Mouse (Mus musculus) naive thymus-derived CD4-positive, alpha-beta T cell, adult 2 months (primary cell): ENCODE results near the gene Gm5129.
"Not testable (repeated sequence)": the region's sequence is repeated elsewhere in the genome, so short reads cannot be mapped to it uniquely, and the experiment has no call there.

ENCODE experiments used
- DNase-seq: peaks from one replicate; pipeline ENCODE4 v3.0.0-alpha.2; 2011; ENCODE audit warnings: low read depth

Gm5129 gene

GRCm38 (mm10) chr5:29735557-29736061, at the start of gene Gm5129, which contains the start of gene Dnajb6:
Gene Gm5129 (minus strand): TSS chr5:29735936.
Gene Dnajb6 (plus strand): TSS chr5:29735688.
- DNase-seq = peak; percentile 97

GRCm38 (mm10) chr5:29784906-29785305, 49.2 kb upstream of the Gm5129 start:
- DNase-seq = not testable (repeated sequence)

- DNase-seq = no peak
These were observed 46.5 kb upstream of the Gm5129 start for GRCm38 (mm10) chr5:29782261-29782660.

DNA sequence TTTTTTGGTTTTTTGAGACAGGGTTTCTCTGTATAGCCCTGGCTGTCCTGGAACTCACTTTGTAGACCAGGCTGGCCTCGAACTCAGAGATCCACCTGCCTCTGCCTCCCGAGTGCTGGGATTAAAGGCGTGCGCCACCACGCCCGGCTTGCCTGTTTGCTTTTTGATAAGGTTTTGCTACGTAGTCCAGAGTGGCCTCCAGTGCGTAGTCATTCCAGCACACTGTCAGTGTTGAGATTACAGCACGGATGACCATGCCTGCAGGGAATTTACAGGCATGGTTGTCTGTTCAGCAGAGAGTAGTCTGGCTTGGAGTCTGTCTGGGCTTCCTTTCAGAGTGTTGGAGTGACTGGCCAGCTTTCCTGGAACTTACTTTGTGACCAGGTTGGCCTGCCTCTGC, 44.0 kb upstream of the Gm5129 start:
- not testable (repeated sequence) for DNase-seq

DNA sequence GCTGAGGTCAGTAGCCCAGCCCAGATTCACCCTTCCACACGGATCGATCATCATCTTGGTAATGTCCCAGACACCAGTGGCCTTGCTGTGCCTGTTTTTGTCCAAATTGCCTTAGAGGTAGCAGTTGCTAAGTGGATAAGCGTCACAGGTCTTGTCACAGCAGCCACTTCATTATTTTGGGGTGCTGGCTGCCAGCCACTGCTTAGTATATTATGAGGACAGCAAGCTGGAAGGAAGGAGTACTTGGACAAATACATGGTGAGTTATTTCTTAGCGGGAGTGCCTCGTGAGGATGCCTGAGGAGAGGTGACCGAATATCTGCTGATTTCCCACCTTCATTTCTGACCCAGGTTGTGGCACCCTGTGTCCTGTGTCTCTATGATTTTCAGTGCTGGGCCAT, 42.3 kb upstream of the Gm5129 start:
- DNase-seq = no peak

DNA sequence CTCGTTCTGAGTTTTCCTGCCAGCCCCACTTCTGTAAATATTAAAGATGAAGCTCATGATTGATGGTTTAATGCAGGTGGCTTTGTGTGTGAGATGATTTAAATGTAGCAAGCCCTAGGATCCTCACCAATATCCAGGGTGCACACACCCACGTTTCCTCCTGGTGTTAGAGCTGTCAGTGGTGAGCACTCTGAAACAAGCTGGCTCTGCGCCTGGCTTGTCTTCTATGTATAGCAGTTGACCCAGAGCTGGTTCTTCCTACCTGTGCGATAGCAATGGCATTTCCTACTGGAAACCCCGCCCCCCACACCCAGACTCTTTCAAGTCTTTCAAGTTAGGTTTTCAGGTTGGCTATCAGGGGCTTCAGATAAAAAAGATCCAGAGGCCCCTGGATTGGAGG, 39.7 kb upstream of the Gm5129 start:
- no peak for DNase-seq

GRCm38 (mm10) chr5:29773460-29774150, 37.9 kb upstream of the Gm5129 start:
- DNase-seq = no peak

DNA sequence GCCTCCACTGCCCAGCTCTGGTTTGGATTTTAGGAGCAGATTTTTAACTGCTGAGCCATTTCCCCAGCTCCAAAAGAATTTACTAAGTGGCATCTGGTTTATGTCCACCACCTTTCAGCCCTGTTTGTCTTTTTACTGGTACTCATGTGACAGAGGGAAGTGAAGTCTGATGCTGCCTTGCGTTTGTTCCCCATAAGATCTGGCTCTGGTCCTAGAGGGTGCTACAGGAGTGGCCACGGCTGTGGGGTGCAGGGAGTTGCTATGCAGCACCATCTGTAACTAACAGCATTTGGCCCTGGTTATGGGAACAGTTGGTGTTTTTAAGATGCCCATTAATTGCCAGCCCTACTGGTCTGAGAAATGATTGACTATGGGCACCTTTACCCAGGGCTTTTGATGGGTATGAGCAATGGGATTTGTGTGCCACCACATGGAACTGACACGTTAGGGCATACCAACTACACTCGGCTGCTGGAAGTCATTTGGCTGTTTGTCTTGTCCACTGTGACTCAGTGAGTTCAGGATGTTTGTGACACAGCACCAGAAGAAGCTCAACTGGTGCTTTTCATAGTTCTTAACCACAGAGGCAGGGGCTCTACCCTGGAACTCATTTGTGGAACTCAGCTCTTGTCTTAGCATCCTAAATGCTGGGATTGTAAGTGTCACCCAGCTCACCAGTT, 37.1 kb upstream of the Gm5129 start:
- DNase-seq = no peak

GRCm38 (mm10) chr5:29772038-29772437, 36.3 kb upstream of the Gm5129 start:
- no peak for DNase-seq

GRCm38 (mm10) chr5:29770935-29771334, 35.2 kb upstream of the Gm5129 start:
- no peak for DNase-seq

- no peak for DNase-seq
These were observed 23.6 kb upstream of the Gm5129 start for GRCm38 (mm10) chr5:29759318-29759717.

GRCm38 (mm10) chr5:29752894-29753293, 17.2 kb upstream of the Gm5129 start:
- no peak for DNase-seq

DNA sequence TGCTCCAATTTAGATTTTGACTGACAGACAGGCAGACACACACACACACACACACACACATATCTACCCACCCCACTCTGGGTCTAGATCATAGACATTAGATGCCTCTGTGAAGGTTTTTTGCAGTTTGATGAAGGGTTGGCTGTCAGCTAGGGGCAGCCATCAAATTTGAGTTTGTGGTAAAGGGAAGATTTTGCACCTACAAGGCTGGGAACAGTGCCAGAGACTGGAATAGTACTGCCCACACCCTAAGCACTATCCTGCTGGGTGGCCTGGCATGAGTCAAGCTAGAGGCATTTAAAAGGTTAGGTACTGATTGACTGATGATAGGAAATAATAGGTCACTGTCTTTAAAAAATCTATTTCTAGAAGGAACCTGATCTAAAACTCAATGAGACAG, 15.6 kb upstream of the Gm5129 start:
- no peak for DNase-seq

GRCm38 (mm10) chr5:29747661-29748060, 11.9 kb upstream of the Gm5129 start:
- DNase-seq = no peak

DNA sequence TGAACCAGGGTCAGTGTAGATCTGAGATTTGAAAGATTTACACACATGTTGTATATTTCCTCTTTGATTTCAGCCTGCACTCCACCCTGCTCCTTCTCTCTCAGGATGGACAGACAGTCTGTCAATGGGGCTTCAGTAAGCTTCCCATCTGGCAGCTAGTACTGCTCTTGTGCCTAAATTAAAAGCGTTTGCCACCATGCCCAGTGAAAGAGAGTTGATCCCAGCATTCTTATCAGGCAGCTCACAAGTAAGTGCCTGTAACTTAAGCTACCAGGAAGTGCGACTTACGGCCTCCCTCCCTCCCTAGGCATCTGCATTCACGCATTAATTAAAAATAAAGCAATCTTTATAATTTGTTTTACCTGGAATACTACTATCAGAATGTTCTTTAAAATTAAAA, 5.4 kb upstream of the Gm5129 start:
- DNase-seq = no peak

DNA sequence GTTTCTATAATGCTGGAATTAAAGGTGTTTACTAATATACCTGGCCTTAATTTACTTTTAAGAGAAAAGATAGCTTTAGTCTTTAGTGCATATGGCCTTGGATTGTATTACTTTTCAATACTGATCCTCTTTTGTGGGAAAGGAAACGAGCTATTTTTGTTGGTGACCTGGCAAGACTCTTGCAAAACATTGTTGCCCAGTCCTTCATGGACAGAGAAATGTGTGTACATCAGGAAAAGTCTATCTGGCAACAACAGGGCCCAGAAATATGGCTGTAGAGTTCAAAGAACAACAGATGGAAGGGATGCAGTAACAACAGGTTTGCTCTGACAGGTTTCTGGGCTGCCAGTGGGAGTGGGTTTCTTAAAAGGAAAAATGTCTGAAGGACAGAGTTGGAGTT, 4.9 kb upstream of the Gm5129 start:
- DNase-seq = no peak

- DNase-seq = peak; percentile 48
These were observed 2.3 kb upstream of the Gm5129 start for GRCm38 (mm10) chr5:29738076-29738475.

DNA sequence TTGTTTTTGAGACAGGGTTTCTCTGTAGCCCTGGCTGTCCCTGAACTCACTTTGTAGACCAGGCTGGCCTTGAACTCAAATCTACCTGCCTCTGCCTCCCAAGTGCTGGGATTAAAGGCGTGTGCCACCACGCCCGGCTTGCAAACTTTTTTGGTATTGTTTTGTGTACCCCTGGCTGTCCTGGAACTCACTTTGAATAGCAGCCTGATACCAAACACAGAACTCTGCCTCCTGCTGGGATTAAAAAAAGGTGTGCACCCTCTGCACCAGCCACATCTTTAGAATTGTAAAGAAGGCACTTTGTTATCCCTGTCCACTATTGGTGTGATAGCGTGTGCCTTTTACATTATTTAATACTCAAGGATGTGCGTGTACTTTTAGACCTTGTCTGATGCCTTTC, 1.7 kb upstream of the Gm5129 start:
- DNase-seq = no peak

DNA sequence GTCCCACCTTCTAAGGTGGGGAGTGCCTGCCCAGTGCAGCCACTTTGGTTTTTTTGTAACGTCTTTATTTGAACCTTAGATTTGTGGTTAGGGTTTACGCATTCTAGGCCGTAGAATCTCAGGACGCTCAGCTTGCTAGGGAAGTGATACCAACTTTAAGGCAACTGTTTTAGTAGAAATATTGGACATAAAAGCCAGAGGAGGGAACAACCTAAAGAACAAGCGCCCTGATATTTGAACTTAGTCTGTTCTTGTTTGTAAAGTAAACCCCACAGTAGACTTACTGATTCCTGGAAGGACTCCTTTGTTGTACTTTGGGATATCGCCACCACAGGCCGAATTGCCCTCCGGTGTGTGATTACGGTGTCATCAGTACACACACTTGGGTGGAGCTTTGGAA, 1.2 kb upstream of the Gm5129 start:
- peak; percentile 35 for DNase-seq

DNA sequence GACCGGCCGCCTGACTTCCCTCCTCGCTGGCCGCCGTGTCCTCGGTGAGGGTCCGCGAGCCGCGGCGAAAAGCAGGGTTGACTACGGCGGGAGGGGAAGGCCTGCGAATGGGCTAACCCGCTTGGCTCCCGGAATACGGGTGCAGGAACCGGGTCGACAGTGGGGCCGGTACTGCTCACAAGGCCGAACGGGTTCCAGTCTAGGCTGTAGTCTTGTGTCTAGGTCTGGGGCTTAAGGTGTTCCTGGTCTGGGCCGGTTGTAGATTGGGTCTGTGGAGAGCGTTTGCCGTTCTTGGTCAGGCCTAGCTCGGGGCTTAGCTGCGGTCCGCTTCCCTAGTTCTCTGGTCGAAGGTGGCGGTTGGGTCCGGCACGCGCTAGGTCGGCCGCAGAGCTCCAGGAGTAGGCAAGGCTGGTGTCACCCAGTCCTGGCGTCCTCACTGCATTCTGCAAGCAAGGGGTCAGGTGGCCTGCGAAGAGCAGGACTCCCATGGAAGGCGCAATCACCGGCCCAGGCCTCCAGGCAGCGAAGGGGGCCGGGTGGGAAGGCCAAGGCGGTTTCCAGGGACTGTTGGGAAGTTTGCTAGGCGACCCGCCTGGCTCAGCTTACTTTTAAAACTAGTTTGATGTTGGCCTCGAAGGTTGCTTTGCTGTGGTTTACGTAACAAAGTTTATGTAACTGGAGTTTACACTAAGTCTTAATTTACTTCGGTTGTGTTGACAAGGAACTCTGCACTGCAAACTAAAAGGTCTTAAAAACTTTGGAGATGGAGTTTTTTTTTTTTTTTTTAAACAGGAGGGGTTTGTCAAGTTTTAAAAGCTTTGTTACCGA, 551 bp upstream of the Gm5129 start:
- no peak for DNase-seq

GRCm38 (mm10) chr5:29734831-29735510, 765 bp downstream of the Gm5129 start:
- DNase-seq = no peak

GRCm38 (mm10) chr5:29726070-29726469, 9.7 kb downstream of the Gm5129 start:
- DNase-seq = not testable (repeated sequence)
